Mouse (Mus musculus) lung, embryonic 16.5 days (tissue): ENCODE measurements around the gene Sgtb. TPM values are rescaled to one million over a fixed set of nuclear protein-coding genes. Genes with fewer than 3 reads are reported as not detected.

Source experiments
- polyA plus RNA-seq: library from polyadenylated mRNA; unstranded; fragments of >200 nt; fragmentation: Nextera tagmentation; extraction: Ambion mirVana; gene quantifications from 2 replicates; pipeline ENCODE4 v1.2.1, GENCODE M21; 2015

The Sgtb gene
- polyA plus RNA-seq, 1 experiment from 2014 or later, result 6.3 TPM

Other genes with a start within 250 kb of the Sgtb start
- gene Erbin, start 189.2 kb upstream of the Sgtb start, polyA plus RNA-seq, result 16.8 and 17.2 TPM in 2 replicates
- 18.1 and 22.1 TPM in 2 replicates for gene Nln, start 127 bp upstream of the Sgtb start, polyA plus RNA-seq
- 59.5 and 60.3 TPM in 2 replicates for gene Trappc13, start 68.7 kb downstream of the Sgtb start, polyA plus RNA-seq
- gene Trim23, start 69.1 kb downstream of the Sgtb start, polyA plus RNA-seq, result 18.5 and 19.6 TPM in 2 replicates
- 68.5 and 79.8 TPM in 2 replicates for gene Cenpk, start 118.9 kb downstream of the Sgtb start, polyA plus RNA-seq
- gene Ppwd1, start 119.1 kb downstream of the Sgtb start, polyA plus RNA-seq, result 16.8 and 20.1 TPM in 2 replicates
- gene Adamts6, start 178.1 kb downstream of the Sgtb start, polyA plus RNA-seq, result 3.6 and 3.8 TPM in 2 replicates